ENCODE assay signal across 9 mouse cellular contexts in the genomic region with DNA sequence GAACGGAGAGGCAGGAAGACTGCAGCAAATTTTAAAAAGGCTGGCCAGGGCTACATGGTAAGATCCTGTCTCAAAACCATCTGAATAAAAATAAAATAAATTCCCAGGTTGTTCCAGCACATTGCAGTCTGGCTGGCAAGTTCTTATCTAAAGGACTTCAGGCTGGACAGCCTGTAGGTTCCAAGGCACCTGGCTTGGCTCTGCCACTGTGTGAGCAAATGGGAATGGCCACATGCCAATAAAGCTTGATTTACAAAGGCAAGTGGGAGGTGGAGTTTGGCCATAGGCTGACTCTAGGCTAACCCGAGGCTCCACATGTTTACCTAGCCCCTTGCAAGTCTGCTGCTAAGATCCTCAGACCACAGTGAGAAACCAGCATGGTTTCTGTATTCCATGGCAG.
DNase-seq lines count a peak whose midpoint lies in the region; ATAC-seq and TF ChIP-seq lines count a peak whose summit lies in the region.
"Had no signal": no experiment of that assay in that cellular context is flagged by ENCODE, and none has a peak within 500 bp of the region (broad histone marks: within the 10 kb centered on the region; RNA-seq: fewer than 3 reads in every experiment).

No protein-coding gene starts in this region.

- no peak for TF ChIP-seq POLR2A in limb, embryonic 14.5 days (IDR thresholded peaks at IDR 0.05; ENCODE audit: borderline replicate concordance, extremely low read depth, insufficient read depth, insufficient read length)

- H3K36me3 ChIP-seq in forebrain, embryonic 13.5 days (ENCODE audit: poor library complexity, severe bottlenecking), result peaks cover 70% of the 10 kb centered on the region
- H3K36me3 ChIP-seq in forebrain, embryonic 10.5 days (replicated peaks), result peaks cover 90% of the 10 kb centered on the region
- H3K36me3 ChIP-seq in limb, embryonic 14.5 days (ENCODE audit: control insufficient read depth, insufficient read depth, low read length), result peaks cover 73% of the 10 kb centered on the region

- no peak overlapping the region for H3K4me2 ChIP-seq in forebrain, embryonic 13.5 days
- H3K4me2 ChIP-seq in limb, embryonic 14.5 days (replicated peaks; ENCODE audit: low read depth, low read length, severe bottlenecking), result no peak overlapping the region

- ATAC-seq in forebrain, embryonic 13.5 days, result no peak
- ATAC-seq in limb, embryonic 14.5 days (ENCODE audit: low FRiP score, low read depth), result no peak

- DNase-seq in forebrain, embryonic 10.5 days (ENCODE audit: extremely low spot score, low spot score), result no peak
- DNase-seq in MN1 (ENCODE audit: low spot score), result peak; percentile 66
- peak; percentile 53 to 58 for DNase-seq in heart, adult 9 months (ENCODE audit: low spot score in 2 of 2)
- no peak for DNase-seq in limb, embryonic 14.5 days (ENCODE audit: low spot score)
- no peak for DNase-seq in retina, embryonic 14.5 days (ENCODE audit: low spot score)
- no peak for DNase-seq in layer of hippocampus, postnatal 25 days (ENCODE audit: extremely low spot score in 1 of 2, low spot score in 1 of 2)
- DNase-seq in Muller cell, postnatal 12 days (ENCODE audit: inconsistent ontology term), result no peak

- WGBS in forebrain, embryonic 13.5 days, result 77% methylated on average over 2 of the region's 2 CpGs
- WGBS in forebrain, embryonic 10.5 days, result 87% methylated on average over 2 of the region's 2 CpGs
- 35% methylated on average over 2 of the region's 2 CpGs for WGBS in limb, embryonic 14.5 days

- no peak overlapping the region for H3K9ac ChIP-seq in forebrain, embryonic 13.5 days
- no peak overlapping the region for H3K9ac ChIP-seq in limb, embryonic 14.5 days (ENCODE audit: low read depth, low read length, severe bottlenecking)

- H3K9me3 ChIP-seq in forebrain, embryonic 13.5 days (replicated peaks), result no peaks in the 10 kb centered on the region
- no peaks in the 10 kb centered on the region for H3K9me3 ChIP-seq in forebrain, embryonic 10.5 days
- H3K9me3 ChIP-seq in limb, embryonic 14.5 days (ENCODE audit: control insufficient read depth, low read length), result no peaks in the 10 kb centered on the region

- H3K4me3 ChIP-seq in forebrain, embryonic 13.5 days, result no peak overlapping the region
- no peak overlapping the region for H3K4me3 ChIP-seq in forebrain, embryonic 10.5 days
- no peak overlapping the region for H3K4me3 ChIP-seq in limb, embryonic 14.5 days (replicated peaks; ENCODE audit: low read length)

- no peaks in the 10 kb centered on the region for H3K27me3 ChIP-seq in forebrain, embryonic 13.5 days
- H3K27me3 ChIP-seq in forebrain, embryonic 10.5 days (ENCODE audit: poor library complexity, severe bottlenecking), result no peaks in the 10 kb centered on the region
- H3K27me3 ChIP-seq in limb, embryonic 14.5 days (ENCODE audit: control insufficient read depth, insufficient read depth, low read length), result no peaks in the 10 kb centered on the region

- peaks cover 27% of the 10 kb centered on the region for H3K4me1 ChIP-seq in forebrain, embryonic 13.5 days
- peaks cover 21% of the 10 kb centered on the region for H3K4me1 ChIP-seq in forebrain, embryonic 10.5 days
- peaks cover 46% of the 10 kb centered on the region for H3K4me1 ChIP-seq in limb, embryonic 14.5 days (ENCODE audit: control insufficient read depth, insufficient read depth, low read length)

- 0 out of 2 replicates have a peak overlapping the region, but pooled peaks have one; percentile 20 for H3K27ac ChIP-seq in forebrain, embryonic 13.5 days
- H3K27ac ChIP-seq in forebrain, embryonic 10.5 days, result no peak overlapping the region
- 0 out of 2 replicates have a peak overlapping the region, but pooled peaks have one; percentile 55 for H3K27ac ChIP-seq in limb, embryonic 14.5 days (replicated peaks; ENCODE audit: low read depth, low read length)
- H3K27ac ChIP-seq: macrophage had no signal

Comparison
In these comparisons a context has a peak if more than half of its experiments do, and no peak if none do; other contexts are left out.
1. DNase-seq: peak in MN1 (single experiment) and heart, adult 9 months (2 of 2); none in forebrain, embryonic 10.5 days (single experiment), limb, embryonic 14.5 days (single experiment), retina, embryonic 14.5 days (single experiment), layer of hippocampus, postnatal 25 days (0 of 2) and Muller cell, postnatal 12 days (single experiment).